Mouse (Mus musculus) C2C12 (cell line): Measurements from ENCODE around the gene Rfx2.

ENCODE experiments used
- CEBPB ChIP-seq: IDR thresholded peaks from one replicate; pipeline ENCODE4 v1.6.1; 2011; ENCODE audit warnings: low read depth, mild to moderate bottlenecking, control low read depth, moderate library complexity
- CTCF ChIP-seq: IDR thresholded peaks from one replicate; pipeline ENCODE4 v1.5.1; 2011; ENCODE audit not compliant: control insufficient read depth, insufficient read depth, insufficient read length
- FOSL1 ChIP-seq: IDR thresholded peaks from one replicate; pipeline ENCODE4 v1.8.0; 2011; ENCODE audit warnings: mild to moderate bottlenecking, low read length; ENCODE audit not compliant: poor library complexity, insufficient read depth, severe bottlenecking
- MAX ChIP-seq: IDR thresholded peaks from one replicate; pipeline ENCODE4 v1.6.1; 2011; ENCODE audit warnings: mild to moderate bottlenecking, control low read depth
- MYOD1 ChIP-seq: IDR thresholded peaks from one replicate; pipeline ENCODE4 v1.6.1; 2011; ENCODE audit warnings: low read depth; ENCODE audit not compliant: control insufficient read depth, insufficient read length
- MYOG ChIP-seq: IDR thresholded peaks from one replicate; pipeline ENCODE4 v1.6.1; 2011; ENCODE audit not compliant: control insufficient read depth, insufficient read length; ENCODE audit errors: extremely low read depth
- USF1 ChIP-seq: IDR thresholded peaks from one replicate; pipeline ENCODE4 v1.6.1; 2011; ENCODE audit warnings: low read depth, mild to moderate bottlenecking, control low read depth, moderate library complexity

DNA sequence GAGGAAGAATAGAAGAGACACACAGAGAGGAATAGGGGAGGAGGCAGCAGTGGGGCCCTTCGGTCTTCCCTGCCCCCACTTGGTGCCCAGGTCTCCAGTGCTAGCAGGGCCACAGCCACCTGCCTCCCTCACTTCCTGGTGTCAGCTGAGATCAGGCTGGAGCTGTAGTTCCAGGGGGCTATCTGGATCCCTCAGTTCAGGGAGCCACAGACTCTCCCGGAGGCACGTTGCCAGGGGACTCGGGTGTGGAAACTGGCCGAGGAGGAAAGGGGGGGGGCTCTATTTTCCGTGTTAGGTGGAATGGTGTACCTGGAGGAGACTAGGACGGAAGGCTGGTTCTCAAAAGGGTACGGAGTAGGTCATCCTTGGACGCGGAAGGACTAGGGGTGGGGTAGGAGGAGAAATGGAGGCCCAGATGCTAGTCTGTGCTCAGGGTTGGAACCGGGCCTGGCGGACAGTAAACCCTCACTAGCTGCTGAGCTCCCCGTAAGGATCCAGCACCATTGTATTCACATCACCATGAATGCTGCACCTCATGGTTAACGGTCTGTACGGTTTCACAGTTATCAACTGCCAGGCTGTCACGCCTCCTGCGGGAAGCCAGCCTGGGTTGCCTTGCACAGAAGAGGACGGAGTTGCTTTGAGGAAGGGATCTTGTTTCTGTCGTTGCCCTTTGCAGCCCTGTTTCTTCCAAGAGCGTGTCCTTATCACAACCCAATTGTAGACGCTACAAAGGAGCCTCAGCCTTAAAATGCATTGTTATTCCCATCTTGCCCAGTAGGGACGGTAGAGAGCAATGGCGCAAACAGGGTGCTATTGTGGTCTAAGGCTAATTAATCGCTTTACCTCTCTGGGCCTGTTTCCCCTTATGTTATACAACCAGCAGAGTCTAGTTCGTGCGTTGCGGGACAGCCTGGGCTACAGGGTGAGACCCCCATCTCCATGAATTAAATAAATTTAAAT is 67.8 kb downstream of the Rfx2 start:
- peak; percentile 59 for TF ChIP-seq CTCF
- no peak for TF ChIP-seq MYOD1
- TF ChIP-seq USF1: no peak
- TF ChIP-seq FOSL1: no peak
- no peak for TF ChIP-seq MAX
- TF ChIP-seq MYOG: no peak
- TF ChIP-seq CEBPB: no peak
